Mouse (Mus musculus): ENCODE results near the gene Tmem163. TPM values are rescaled to one million over a fixed set of nuclear protein-coding genes. Genes with fewer than 3 reads are reported as not detected.

The Tmem163 gene
- total and polyA plus RNA-seq, 2 experiments from 2014 or later: 36.7 to 37.1 TPM

DNA sequence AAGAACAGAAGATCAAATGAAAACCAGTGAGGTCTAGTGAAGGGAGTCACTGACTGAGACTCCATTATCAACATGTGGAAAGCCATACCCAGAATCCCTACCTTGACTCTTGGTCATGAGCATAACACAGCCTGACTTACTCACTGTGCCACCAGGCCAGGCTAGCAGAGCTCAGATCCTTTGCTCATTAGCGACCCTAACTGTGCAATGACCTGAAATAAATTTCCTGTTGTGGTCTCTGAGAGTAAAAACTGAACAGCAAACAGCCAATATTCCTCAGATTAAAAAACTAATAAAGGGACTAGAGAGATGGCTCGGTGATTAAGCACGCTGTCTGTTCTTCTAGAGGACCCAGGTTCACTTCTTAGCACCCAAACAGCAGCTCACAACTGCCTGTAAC, 106.2 kb downstream of the Tmem163 start:
- Histone ChIP-seq H3K4me3 (ENCODE audit: low read depth, low read length) (no peak overlapping the region), H3K27me3 (ENCODE audit: insufficient read depth, low read length) (no peaks in the 10 kb centered on the region), H3K9me3 (ENCODE audit: low read length) (no peaks in the 10 kb centered on the region), H3K27ac (ENCODE audit: low read depth, low read length) (no peak overlapping the region), H3K4me1 (ENCODE audit: insufficient read depth) (0 out of 2 replicates have a peak, but pooled peaks cover 3% of the 10 kb centered on the region), H3K4me2 (ENCODE audit: low read depth) (no peak overlapping the region), H3K36me3 (ENCODE audit: insufficient read depth) (no peaks in the 10 kb centered on the region), H3K9ac (no peak overlapping the region)
- TF ChIP-seq CTCF (IDR thresholded peaks at IDR 0.05; ENCODE audit: low read depth): no peak
- DNase-seq: no peak
- 55% methylated on average over 3 of the region's 3 CpGs for WGBS
- no peak for ATAC-seq

- Histone ChIP-seq H3K9ac (no peak overlapping the region), H3K9me3 (ENCODE audit: low read length) (no peaks in the 10 kb centered on the region), H3K4me2 (ENCODE audit: low read depth) (no peak overlapping the region), H3K4me1 (ENCODE audit: insufficient read depth) (0 out of 2 replicates have a peak, but pooled peaks cover 1% of the 10 kb centered on the region), H3K36me3 (ENCODE audit: insufficient read depth) (no peaks in the 10 kb centered on the region), H3K27me3 (ENCODE audit: insufficient read depth, low read length) (no peaks in the 10 kb centered on the region), H3K4me3 (ENCODE audit: low read depth, low read length) (no peak overlapping the region), H3K27ac (ENCODE audit: low read depth, low read length) (no peak overlapping the region)
- DNase-seq (no peak), ATAC-seq (no peak)
- TF ChIP-seq CTCF (IDR thresholded peaks at IDR 0.05; ENCODE audit: low read depth): no peak
- 63% methylated on average over 3 of the region's 3 CpGs for WGBS
Observed at GRCm38 (mm10) chr1:127568641-127569040, 110.7 kb downstream of the Tmem163 start.

DNA sequence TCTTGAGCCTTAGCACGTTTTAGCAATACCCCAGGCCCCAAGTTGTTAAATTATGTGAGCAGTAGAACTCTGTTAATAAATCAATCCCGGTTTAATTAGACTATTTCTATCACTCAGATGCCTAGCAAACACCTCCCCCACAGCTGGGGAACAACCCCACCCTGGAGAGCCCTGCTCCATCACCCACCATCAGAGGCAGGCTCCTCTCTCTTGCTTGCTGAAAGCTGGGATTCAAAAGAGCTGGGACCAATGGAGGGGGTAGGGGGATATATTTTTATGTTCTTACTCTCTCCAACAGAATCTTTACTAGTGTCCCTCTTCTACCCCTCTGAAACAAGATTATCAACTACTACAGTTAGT, 122.9 kb downstream of the Tmem163 start:
- Histone ChIP-seq H3K27me3 (ENCODE audit: insufficient read depth, low read length) (no peaks in the 10 kb centered on the region), H3K27ac (ENCODE audit: low read depth, low read length) (no peak overlapping the region), H3K4me3 (ENCODE audit: low read depth, low read length) (no peak overlapping the region), H3K4me2 (ENCODE audit: low read depth) (no peak overlapping the region), H3K9ac (no peak overlapping the region), H3K9me3 (ENCODE audit: low read length) (no peaks in the 10 kb centered on the region), H3K4me1 (ENCODE audit: insufficient read depth) (no peaks in the 10 kb centered on the region), H3K36me3 (ENCODE audit: insufficient read depth) (no peaks in the 10 kb centered on the region)
- DNase-seq (no peak), ATAC-seq (peak; percentile 42; the same call in 1 of the 2 replicates)
- WGBS: 18% methylated on average over 2 of the region's 2 CpGs
- TF ChIP-seq CTCF (IDR thresholded peaks at IDR 0.05; ENCODE audit: low read depth): no peak

- H3K4me3 ChIP-seq (ENCODE audit: low read depth, low read length): no peak overlapping the region
- ATAC-seq (peak; percentile 51), DNase-seq (peak; percentile 14)
Observed at GRCm38 (mm10) chr1:127555822-127556485, 123.4 kb downstream of the Tmem163 start.

DNA sequence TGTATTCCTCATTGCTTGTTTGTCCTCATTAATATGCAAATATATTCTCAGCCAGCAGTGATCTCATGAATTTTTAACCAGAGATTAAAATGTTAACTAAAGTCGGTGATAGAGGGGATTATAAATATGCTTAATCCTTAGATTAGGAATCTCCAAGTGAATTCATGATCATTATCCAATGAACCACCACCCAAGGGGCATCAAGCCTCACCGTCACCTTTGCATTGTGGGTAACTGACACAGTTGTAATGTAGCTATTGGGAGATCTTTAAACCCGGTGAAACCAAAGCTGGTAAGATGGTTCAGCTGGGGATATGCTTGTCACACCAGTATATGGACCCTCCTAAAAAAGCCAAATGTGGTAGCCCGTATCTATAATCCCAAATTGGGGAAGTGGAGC, 131.3 kb downstream of the Tmem163 start:
- no peak for ATAC-seq

More at GRCm38 (mm10) chr1:127555822-127556485, 123.4 kb downstream of the Tmem163 start:
- Histone ChIP-seq H3K9me3 (ENCODE audit: low read length) (no peaks in the 10 kb centered on the region), H3K36me3 (ENCODE audit: insufficient read depth) (no peaks in the 10 kb centered on the region), H3K27me3 (ENCODE audit: insufficient read depth, low read length) (no peaks in the 10 kb centered on the region), H3K9ac (no peak overlapping the region), H3K4me1 (ENCODE audit: insufficient read depth) (no peaks in the 10 kb centered on the region), H3K4me2 (ENCODE audit: low read depth) (no peak overlapping the region), H3K27ac (ENCODE audit: low read depth, low read length) (no peak overlapping the region)
- no peak for TF ChIP-seq CTCF (IDR thresholded peaks at IDR 0.05; ENCODE audit: low read depth)
- WGBS: 40% methylated on average over 6 of the region's 6 CpGs

DNA sequence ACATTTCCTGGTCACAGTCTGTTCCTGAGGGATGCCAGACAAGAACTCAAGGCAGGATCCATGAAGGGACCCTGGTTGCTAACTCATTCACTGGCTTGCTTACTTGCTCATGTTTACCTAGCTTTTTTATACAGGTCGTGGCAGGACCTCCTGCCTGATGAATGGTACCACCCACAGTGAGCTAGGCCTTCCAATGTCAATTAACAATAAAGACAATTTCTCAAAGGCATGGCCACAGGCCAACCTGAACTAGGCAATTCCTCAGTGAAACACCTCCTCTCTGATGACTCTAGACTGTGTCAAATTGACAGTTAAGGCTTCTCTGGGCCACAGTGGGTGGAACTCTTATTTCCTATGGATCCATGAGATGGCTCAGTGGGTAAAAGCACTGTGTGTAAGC, 136.6 kb downstream of the Tmem163 start:
- H3K4me3 ChIP-seq (ENCODE audit: low read depth, low read length): no peak overlapping the region
- DNase-seq (no peak), ATAC-seq (no peak)
- no peaks in the 10 kb centered on the region for H3K36me3 ChIP-seq (ENCODE audit: insufficient read depth)
- no peak overlapping the region for H3K27ac ChIP-seq (ENCODE audit: low read depth, low read length)
- no peak overlapping the region for H3K4me2 ChIP-seq (ENCODE audit: low read depth)
- 15% methylated on average over 1 of the region's 1 CpGs for WGBS
- no peaks in the 10 kb centered on the region for H3K4me1 ChIP-seq (ENCODE audit: insufficient read depth)
- no peak for TF ChIP-seq CTCF (IDR thresholded peaks at IDR 0.05; ENCODE audit: low read depth)
- no peaks in the 10 kb centered on the region for H3K9me3 ChIP-seq (ENCODE audit: low read length)
- H3K9ac ChIP-seq: no peak overlapping the region
- H3K27me3 ChIP-seq (ENCODE audit: insufficient read depth, low read length): 0 out of 2 replicates have a peak, but pooled peaks cover 3% of the 10 kb centered on the region

More for the DNA sequence above, 131.3 kb downstream of the Tmem163 start:
- no peak for DNase-seq
- H3K9me3 ChIP-seq (ENCODE audit: low read length): no peaks in the 10 kb centered on the region
- H3K4me1 ChIP-seq (ENCODE audit: insufficient read depth): no peaks in the 10 kb centered on the region
- WGBS: 38% methylated on average over 4 of the region's 4 CpGs
- 0 out of 2 replicates have a peak, but pooled peaks cover 3% of the 10 kb centered on the region for H3K27me3 ChIP-seq (ENCODE audit: insufficient read depth, low read length)
- H3K27ac ChIP-seq (ENCODE audit: low read depth, low read length): no peak overlapping the region
- no peak overlapping the region for H3K4me3 ChIP-seq (ENCODE audit: low read depth, low read length)
- no peaks in the 10 kb centered on the region for H3K36me3 ChIP-seq (ENCODE audit: insufficient read depth)
- H3K4me2 ChIP-seq (ENCODE audit: low read depth): no peak overlapping the region
- TF ChIP-seq CTCF (IDR thresholded peaks at IDR 0.05; ENCODE audit: low read depth): no peak
- H3K9ac ChIP-seq: no peak overlapping the region

DNA sequence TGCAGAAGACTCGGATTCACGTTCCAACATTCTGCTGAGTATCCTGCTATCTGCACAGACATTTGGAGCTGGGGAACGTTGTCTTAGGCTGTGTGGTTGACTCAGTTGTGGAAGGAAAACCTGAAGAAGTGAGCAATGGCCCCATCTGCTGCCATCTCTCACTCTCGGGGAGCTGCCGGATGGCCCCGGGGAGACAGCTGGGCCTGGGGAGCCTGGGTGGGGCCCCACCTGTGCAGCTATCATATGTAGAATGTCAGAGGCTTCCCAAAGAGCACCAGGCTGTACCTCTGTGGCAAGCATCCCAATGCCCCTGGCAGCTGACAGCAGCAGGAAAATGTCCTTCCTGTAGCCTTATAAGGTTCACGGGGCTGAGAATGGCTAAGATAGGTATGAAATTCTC, 137.4 kb downstream of the Tmem163 start:
- TF ChIP-seq CTCF (IDR thresholded peaks at IDR 0.05; ENCODE audit: low read depth): no peak
- no peak overlapping the region for H3K4me2 ChIP-seq (ENCODE audit: low read depth)
- ATAC-seq (no peak), DNase-seq (peak; percentile 8)
- peaks cover 5% of the 10 kb centered on the region for H3K4me1 ChIP-seq (ENCODE audit: insufficient read depth)
- H3K27me3 ChIP-seq (ENCODE audit: insufficient read depth, low read length): 0 out of 2 replicates have a peak, but pooled peaks cover 3% of the 10 kb centered on the region
- no peaks in the 10 kb centered on the region for H3K36me3 ChIP-seq (ENCODE audit: insufficient read depth)
- no peaks in the 10 kb centered on the region for H3K9me3 ChIP-seq (ENCODE audit: low read length)
- H3K9ac ChIP-seq: no peak overlapping the region
- no peak overlapping the region for H3K27ac ChIP-seq (ENCODE audit: low read depth, low read length)
- WGBS: 75% methylated on average over 7 of the region's 7 CpGs
- H3K4me3 ChIP-seq (ENCODE audit: low read depth, low read length): no peak overlapping the region
